Mouse (Mus musculus) c-Kit-positive CD71-negative TER-119-negative erythroid progenitor cells, embryonic 14.5 days (primary cell): ENCODE measurements at regions not wholly inside any gene's neighbourhood (a gene's known extent, or its start where the extent isn't known, plus 50 kb on each side); places are given as distances from the start of the nearest gene placed in this dataset.

ENCODE experiments used
- DNase-seq: peaks from one replicate; pipeline ENCODE4 v3.0.0-alpha.2; 2013; ENCODE audit warnings: low read depth

GRCm38 (mm10) chr9:84295891-84296290 lies 370.9 kb downstream of the Bckdhb start:
- no peak for DNase-seq

GRCm38 (mm10) chr9:84296456-84296855 lies 371.5 kb downstream of the Bckdhb start:
- no peak for DNase-seq

GRCm38 (mm10) chr9:84304398-84304797 lies 379.5 kb downstream of the Bckdhb start:
- no peak for DNase-seq

GRCm38 (mm10) chr9:84318811-84319210 lies 393.9 kb downstream of the Bckdhb start:
- no peak for DNase-seq

GRCm38 (mm10) chr9:84319338-84319737 lies 394.4 kb downstream of the Bckdhb start:
- no peak for DNase-seq

GRCm38 (mm10) chr9:84323145-84323544 lies 398.2 kb downstream of the Bckdhb start:
- no peak for DNase-seq

- DNase-seq: no peak
These were observed 406.2 kb downstream of the Bckdhb start for GRCm38 (mm10) chr9:84331083-84331602.

- DNase-seq: peak; percentile 70
These were observed 418.6 kb downstream of the Bckdhb start for GRCm38 (mm10) chr9:84343435-84344095.

- DNase-seq: no peak
These were observed 425.3 kb downstream of the Bckdhb start for GRCm38 (mm10) chr9:84350223-84350622.

- DNase-seq: no peak
These were observed 429.5 kb downstream of the Bckdhb start for GRCm38 (mm10) chr9:84354409-84354808.

- no peak for DNase-seq
These were observed 431.2 kb downstream of the Bckdhb start for GRCm38 (mm10) chr9:84356167-84356566.

GRCm38 (mm10) chr9:84359879-84360278 lies 434.9 kb downstream of the Bckdhb start:
- no peak for DNase-seq

GRCm38 (mm10) chr9:84360484-84360883 lies 435.5 kb downstream of the Bckdhb start:
- DNase-seq: no peak

GRCm38 (mm10) chr9:84363478-84363877 lies 438.5 kb downstream of the Bckdhb start:
- no peak for DNase-seq

- DNase-seq: no peak
These were observed 444.3 kb downstream of the Bckdhb start for GRCm38 (mm10) chr9:84369200-84369599.

GRCm38 (mm10) chr9:84370260-84370659 lies 445.3 kb downstream of the Bckdhb start:
- no peak for DNase-seq

- DNase-seq: no peak
These were observed 450.8 kb downstream of the Bckdhb start for GRCm38 (mm10) chr9:84375746-84376145.

GRCm38 (mm10) chr9:84376621-84377020 lies 451.7 kb downstream of the Bckdhb start:
- DNase-seq: no peak

- DNase-seq: no peak
These were observed 457.0 kb downstream of the Bckdhb start for GRCm38 (mm10) chr9:84381942-84382341.

- no peak for DNase-seq
These were observed 464.9 kb downstream of the Bckdhb start for GRCm38 (mm10) chr9:84389831-84390230.

GRCm38 (mm10) chr9:84394536-84395314 lies 469.8 kb downstream of the Bckdhb start:
- DNase-seq: no peak

GRCm38 (mm10) chr9:84399481-84399880 lies 474.5 kb downstream of the Bckdhb start:
- no peak for DNase-seq
